Mouse (Mus musculus) kidney, postnatal 14 days (tissue): ENCODE results near the gene Hjurp.

Source experiments
- DNase-seq: peaks from one replicate; pipeline ENCODE4 v3.0.0; 2022; ENCODE audit warnings: mixed read lengths

Gene Hjurp

DNA sequence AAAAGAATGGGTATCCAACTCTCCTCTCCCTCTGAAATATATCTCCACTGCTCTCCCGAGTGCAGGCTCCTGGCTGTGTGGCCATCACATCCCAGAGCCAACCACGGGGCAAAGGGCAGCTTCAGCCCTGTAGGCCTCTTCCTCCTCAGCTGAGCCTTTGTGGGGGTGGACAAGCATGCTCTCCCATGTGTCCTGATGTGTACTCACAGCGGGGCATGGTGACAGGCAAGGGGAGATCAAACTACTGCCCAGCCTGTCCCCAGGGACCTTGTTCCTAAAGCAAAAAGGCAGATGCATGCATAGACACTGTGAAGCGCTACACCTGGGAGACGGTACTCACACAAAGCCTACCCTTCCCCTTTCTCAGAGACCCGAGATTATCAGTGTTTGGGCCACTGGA, 17.3 kb downstream of the Hjurp start:
- DNase-seq, result peak; percentile 82

DNA sequence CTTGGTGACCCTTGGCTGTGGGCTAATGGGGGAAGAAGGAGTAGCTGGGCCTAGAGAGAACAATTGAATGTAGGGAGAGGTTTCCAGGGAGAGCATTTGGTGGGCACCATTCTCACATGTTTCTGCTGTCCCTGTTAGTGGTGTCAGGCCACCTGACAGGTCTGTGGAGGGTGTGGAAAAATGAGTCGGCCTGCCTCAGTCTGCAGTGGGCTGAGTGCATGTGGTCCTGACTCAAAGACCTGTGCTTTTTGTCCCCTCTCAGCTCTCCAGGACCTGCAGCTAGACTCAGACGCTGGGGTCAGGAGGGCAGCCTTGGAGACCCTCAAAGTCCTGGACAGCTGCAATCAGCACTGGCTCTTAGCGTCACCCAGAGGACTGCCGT, 17.8 kb downstream of the Hjurp start:
- no peak for DNase-seq

DNA sequence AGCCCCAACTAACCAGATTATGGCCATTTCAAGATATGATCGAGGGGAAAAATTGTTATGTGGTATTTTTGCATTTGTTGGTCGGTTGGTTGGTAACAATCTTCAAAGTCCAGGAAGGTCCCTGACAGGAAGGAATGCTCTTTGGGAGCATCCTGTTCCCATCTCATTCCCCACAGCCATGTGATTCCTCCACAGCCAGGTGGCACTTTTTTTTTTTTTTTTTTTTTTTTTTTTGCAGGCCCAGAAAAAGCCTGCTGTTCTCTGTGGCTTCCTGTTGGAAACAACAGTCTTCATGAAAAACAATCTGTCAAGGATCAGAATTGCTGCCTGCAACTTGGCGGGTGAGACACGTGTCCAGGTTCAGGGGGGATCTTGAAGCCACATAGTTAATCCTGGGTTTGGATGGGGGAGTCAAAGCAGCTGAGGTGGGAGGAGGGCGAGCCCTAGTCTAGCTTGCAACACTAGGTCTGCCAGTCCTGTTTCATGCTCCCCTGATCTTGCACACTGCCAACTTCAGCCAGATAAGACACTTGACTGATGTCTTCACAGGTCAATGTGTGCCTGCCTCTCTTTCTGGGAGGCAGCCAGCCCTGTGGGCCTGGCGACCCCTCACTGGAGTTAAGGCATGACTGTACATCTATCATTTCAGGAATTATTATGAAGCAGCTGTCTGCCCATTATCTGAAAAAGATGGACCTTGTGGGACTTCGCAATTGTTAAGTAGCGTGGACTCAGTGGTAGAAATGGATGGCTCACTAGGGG, 18.4 kb downstream of the Hjurp start:
- peak; percentile 64 for DNase-seq

DNA sequence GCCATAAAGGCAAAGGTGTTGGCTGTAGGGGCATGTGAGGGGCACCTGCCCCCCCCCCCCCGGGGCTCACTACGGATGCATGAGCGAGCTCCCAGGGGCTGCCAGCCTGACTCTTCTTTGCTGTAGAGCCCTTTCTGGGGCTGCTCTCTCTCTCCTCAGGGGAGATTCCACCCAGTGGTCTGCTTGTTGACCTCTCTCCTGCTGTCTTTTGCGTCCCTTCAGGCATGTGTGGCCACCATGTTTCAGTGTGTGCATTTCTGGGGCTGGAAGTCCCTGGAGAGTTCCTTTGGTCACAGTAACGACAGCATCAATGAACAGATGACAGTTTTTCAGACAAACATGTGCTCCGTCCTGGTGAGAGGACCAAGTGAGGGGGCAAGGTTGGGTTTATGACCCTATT, 19.1 kb downstream of the Hjurp start:
- DNase-seq, result no peak

DNA sequence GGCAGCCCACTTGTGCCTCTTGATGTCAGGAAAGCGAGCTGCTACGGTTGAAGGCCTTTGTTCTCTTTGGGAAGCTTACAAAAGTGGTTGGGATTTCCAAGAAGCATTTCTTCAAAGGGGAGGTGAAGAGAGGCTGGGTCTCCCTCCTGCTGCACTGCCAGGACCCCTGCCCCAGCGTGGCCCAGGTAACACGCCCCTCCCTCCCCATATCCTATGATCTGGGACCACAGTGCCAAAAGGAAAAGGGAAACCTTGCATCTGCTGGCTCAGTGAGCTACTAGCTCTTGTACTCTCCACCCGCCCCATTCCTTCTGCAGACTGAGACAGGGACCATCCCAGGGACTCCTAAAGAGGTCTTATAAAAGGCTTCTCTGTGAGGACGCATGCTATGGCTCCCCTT, 19.8 kb downstream of the Hjurp start:
- DNase-seq, result no peak

DNA sequence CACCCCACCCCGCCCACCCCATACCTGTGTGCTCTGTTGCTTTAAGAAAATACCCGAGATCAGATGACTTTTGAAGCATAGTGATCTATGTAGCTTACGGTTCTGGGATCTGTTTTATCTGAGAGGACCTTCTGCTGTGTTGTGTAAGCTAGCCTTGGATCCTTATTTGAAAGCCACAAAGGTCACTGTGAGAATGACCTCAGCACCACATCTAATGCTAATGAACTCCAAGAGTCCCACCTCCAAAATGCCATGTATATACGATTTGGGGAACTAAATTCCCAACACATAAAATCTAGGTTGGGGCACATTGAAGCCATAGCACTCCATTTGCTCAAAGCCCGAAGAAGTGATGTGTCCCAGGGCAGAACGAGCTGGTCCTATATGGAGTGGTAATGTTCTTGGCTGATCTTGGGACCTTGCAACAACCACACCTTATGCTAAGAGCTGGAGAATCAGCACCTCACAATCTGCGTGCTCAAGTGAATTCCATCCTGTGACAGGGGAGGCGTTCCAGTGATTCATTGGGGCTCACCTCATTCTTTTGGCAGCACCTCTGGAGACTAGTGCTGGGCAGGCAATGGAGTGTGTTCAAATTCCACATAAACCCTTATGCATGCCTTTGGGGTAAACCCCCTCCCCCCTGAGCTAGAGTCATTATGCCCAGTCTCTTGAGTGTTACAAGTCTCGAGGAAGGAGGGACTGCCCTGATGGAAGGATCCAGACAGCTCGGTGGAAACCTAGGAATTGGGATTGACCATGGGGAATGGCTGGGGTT, 20.4 kb downstream of the Hjurp start:
- DNase-seq, result no peak

DNA sequence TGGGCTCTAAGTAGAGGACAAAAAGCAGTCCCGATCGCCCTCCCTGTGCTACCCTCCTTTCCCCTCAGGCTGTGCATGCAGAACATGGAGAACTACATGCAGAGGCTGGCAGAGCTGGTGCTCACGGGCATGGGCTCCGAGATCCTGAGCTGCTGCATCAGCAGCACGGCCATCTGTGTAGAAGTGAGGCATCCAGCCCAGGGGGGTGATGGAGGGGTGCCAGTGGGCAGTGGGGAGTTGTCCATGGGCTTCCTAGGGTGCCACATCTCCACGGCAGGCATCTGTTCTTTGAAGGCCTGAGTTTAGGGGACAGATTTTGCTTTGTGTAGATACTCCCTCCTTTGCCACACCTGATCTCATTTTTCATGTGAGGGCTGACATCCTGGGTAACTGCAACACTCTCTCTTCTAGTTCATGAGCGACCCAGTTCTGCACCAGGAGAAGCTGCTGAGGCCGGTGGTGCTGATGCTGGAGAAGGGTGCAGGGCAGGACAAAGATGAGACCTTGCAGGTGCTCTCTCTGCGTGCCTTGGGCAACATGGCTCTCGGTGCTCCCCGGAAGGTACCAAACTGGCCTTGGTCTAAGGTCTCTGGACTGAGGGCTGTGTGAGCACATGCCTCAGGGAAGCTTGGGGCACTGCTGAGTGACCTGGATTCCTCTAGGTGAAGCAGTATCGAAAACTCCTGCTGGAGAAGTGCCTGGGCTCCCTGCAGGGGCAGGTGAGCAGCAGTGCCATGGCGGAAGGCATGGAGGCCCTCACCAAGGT, 21.3 kb downstream of the Hjurp start:
- no peak for DNase-seq

DNA sequence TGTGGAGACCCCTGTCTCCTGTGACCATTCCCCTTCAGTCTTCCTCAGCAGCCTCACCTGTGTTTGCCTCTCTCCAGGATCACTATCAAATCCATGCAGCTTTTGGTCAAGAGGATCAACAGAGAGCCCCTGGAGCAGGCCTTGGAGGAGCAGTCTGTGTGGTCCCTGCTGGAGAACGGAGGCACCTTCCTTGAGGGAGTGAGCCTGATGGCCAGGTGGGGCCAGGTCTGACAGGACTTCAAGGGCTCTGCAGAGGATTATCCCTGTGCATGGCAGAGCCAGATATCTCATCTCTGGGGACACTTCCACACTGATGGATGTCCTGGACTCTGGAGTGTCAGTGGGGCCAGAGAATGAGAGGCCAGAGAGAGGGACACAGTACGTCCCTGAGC, 22.0 kb downstream of the Hjurp start:
- no peak for DNase-seq

DNA sequence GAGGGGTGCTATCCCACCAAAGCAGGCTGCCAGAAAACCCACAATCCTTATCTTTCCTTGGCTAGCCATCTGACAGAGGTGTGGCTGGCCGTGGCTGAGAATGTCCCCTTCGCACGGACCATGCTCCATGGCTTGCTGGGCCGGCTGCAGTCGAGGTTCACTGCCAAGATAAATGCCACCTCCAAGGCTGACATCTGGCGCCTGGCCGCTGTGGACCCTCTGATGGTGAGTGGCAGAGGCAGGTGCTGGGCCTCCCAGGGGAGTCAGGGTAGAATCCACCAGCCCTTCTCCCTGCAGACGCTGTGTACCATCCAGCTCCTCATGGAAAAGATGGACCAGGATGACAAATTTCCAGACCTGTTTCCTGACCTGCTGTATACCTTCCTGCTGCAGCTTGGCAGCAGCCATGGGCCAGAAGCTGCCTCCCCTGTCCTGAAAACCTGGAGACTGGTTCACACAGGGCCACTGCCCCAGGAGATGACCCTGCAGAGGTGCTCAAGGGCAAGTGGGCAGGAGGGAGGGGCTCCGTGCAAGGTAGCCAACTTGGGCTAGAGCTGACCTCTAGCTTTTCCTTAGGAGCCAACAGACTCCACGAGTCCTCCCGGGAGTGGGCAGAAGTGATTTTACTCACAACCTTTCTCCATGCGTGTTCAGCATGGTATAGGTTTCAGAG, 22.5 kb downstream of the Hjurp start:
- DNase-seq, result no peak

DNA sequence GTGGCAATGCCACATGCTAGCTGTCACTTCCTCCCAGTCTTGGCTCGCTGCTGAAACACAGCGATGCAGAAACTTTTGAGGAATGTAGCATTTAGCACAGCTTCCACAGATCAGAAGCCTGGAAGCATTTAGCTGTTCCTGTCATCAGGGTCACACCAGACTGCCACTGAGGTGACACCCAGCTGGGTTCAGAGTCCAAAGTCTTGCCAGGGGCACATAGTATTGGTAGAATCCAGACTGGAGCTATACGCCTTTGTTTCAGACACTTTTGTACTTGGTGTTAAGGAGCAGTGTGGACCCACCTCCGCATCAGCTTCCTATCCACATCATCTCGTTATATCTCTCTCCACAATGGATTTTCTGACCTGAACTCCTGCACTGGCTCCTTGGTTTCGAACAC, 23.9 kb downstream of the Hjurp start:
- DNase-seq, result no peak

DNA sequence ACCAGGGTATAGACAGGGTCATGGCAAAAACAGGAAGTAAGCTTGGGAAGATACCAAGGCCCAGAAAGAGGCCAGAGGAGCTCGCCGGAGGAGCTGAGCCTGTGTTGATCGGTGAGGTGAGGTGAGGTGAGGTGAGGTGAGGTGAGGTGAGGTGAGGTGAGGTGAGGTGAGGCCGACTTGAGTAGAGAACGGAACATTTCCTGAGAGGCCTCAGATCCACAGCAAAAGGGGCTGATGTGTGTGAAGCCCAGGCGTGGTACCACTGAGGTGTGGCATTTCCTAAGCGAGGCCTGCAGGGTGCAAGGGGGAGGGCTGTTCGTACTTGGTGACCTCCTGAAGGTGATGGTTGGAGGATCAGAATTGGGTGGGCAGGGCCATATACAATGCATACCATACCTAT, 24.3 kb downstream of the Hjurp start:
- no peak for DNase-seq

DNA sequence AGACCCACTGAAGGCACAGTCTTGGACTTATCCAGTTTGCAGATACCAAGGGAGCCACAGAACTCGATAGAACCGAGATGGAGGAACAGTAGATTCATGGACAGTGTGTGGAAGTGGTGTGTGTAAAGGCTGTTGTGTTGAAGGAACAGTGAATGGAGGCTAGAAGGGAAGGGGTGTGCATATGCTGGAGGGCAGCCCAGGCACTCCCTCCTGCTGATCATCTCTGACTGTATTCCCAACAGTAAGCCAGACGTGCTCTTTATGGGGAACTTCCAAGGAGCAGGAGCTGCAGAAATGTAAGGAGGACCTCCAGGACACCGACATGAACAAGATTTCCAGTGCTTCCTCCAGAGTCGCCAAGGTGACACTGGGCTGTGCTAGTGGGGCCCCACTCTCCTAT, 27.4 kb downstream of the Hjurp start:
- no peak for DNase-seq

DNA sequence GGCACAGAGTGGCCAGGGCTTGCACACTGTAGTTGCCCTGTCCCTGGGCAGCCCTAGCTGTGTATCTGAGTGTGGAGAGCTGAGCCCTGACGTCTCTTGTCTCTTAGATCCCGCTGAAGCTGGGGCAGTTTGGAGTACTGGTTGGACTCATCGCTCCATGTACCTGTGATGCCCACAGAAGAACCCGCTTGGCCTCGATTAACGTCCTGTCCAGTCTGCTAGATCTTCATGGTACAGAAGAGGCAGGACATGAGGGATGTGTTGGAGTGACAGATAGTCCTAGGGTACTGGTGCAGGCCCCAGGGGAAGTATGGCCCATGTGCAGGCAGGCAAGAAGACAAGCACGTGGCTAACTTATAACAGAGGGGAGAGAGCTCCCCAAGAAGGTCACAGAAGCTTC, 27.8 kb downstream of the Hjurp start:
- DNase-seq, result no peak

DNA sequence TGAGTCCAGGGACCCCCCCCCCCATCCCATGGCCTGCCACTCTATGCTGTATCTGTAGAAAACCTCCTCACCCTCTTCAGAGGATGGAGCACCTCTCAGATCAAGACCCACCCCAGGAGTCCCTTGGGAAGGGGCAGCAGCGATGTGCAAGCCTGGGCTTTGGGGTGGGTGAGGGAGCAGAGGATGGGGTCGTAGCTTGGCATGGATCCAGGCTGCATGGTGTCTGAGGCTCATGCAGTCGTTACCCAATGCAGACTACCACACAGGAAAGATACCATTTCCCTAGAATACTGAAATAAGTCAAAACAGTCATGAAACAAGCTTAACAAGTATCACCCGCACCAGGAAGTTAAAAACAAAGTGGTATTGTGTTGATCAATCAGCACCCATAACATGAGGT, 28.8 kb downstream of the Hjurp start:
- DNase-seq, result no peak

DNA sequence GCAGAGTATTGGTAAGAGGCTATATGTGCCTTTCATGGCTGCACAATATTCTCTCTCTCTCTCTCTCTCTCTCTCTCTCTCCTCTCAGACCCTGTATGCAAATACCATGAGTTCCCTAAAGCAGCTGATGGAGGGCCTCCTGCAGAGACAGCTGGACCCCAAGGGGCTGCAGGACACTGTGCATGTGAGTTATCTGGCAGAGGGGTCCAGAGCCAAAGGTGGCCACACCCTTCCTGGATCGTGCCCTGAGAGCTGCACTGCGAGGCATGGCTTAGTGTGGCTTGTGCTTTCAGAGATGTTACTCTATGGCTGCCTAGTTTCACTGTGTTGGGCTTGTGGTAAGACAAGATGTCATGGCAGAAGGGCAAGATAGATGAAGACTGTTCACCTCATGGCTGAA, 29.8 kb downstream of the Hjurp start:
- DNase-seq, result no peak

DNA sequence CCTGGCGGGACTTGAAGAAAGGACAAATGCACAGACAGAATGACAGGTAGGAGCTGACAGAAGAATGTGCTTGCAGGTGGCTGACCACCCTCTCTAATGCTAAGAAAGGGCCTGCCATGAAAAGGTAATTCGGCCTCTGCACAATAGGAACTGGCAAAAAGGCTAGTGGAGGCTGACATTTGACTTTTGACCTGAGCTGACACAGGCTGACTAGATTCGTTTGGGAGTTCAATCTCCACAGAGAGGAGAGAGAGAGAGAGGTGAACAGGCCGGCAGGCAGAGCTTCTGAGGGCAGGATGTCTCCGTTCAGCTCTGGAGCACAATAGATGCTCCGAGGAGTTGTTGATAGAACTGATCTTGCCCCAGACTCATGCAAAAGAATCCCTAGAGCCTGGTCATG, 31.0 kb downstream of the Hjurp start:
- no peak for DNase-seq

DNA sequence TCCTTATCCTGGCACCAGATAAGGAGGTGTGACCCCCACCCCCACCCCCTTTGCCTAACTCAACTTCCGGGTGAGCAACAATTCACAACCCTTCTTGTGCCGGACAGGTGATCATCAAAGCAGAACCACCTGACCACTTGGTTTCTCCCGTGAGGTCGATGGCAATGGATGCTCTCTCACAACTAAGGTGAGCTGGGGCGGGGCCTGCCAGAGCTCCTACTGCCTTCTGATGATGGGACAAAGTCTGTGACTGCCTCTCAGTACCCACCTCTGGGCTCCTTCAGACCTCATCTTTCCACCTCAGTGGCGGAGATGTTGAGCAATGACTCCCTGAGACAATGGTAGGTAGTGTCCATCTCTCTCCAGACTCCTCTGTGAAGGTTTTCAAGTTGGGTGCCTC, 31.6 kb downstream of the Hjurp start:
- DNase-seq, result no peak

DNA sequence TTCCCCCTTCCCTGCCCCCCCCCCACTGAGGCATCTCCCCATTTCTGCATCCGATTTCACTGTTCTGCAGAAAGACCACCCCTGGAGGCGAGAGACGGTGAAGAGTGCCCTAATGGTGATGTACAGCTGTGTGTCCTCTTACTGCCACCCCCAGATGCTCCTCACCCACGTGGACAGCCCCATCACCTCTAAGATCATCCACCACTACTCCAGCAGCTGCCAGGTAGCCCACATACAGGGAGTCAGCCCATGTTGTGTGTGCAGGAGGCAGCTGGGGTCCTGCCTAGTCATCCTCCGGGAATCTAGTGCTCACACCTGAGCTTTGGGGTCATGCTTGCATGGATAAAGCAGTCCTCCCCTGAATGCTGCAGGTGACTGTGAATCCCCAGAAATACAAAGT, 33.6 kb downstream of the Hjurp start:
- no peak for DNase-seq

DNA sequence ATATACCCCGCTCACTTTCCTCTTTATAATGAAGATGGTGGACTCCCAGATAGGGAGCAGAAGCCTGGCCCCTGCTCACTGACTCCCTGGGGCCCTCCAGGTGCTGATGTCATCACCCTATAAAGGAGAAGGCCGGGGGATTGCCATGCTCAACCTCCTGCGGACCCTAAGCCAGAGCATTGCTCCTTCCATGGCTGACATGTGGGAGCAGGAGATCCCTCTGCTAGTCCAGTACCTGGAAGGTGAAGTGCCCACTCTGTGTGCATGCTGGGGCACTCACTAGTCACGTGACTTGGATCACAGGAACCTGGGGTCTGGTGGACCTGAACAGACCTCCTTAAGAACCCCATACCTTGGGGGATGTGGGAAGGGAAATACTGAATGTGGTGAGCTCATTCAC, 36.9 kb downstream of the Hjurp start:
- no peak for DNase-seq

DNA sequence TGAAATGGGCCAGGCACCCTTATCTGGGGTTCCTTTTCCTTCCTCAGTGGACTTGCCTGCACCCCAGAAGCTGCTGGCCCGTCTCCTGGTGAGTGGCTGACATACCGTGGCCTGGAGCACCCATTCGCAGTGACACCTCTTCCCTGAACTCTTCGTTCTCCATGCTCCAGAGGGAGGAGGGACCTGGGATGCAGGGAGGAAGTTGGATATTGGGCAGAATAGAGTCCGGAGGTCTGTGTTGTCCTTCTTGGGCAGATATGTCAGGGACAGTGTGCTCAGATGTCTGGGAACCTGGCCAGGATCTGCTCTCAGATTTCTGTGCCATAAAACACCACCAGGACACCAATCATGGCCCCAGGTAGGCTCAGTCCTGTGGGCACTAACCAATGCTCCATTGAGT, 37.4 kb downstream of the Hjurp start:
- no peak for DNase-seq

DNA sequence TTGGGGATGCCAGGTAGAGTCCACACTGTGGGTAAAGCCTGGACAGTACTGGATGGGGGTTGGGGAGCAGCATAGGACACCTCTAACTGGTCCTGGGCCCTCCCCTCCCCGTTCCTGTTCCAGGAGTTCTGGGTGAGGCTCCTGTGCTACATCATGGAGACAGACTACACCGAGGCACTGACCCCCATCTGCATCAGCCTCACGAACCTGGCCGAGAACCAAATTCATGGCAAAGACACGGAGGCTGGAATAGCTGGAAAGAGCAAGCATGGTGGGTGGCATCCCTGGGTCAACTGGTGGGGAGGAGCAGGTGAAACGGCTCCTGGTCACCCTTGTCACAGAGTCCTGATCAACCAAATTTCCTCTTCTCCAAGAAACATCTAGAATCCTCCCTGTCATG, 38.7 kb downstream of the Hjurp start:
- no peak for DNase-seq

DNA sequence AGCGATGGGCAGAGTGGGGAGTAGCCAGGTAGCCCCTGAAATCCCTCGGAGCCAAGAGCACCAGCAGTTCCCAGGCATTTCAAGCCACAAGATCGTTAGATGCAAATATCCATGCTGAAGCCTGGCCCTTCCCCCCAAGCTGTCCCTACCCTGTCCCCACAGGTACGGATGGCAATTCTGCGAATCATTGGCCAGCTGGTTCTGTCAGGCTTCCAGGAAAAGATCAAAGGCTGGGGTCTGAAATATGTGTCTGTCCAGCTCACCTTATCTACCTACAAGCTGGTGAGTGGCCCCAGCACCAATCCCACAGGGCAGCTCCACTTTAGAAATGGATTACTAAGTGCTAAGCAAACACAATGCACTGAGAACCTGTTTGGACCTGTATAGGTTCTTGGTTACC, 40.1 kb downstream of the Hjurp start:
- no peak for DNase-seq

DNA sequence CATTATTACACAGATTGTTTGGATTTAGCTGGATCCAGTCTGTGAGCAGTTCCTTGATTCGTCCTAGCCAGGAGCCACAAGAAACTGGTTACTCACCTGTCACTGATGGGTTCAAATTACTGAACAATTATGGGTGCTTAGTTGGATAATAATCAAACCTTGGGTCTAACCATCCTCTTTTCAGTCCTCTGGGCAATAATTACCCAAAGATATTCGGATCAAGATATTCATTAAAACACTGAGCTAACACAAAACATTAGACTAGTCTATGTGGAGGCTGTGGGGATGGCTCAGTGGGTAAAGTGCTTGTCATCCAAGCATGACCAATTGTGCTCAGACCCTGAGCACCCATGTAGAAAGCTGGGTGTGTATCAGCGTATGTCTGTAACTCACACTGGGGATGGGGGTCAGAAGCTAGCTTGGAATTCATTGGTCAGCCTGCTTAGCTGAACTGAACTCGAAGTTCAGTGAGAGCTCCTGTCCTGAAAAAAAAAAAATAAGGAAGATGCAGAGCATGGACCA, 41.5 kb downstream of the Hjurp start:
- DNase-seq, result no peak
